Mouse (Mus musculus) bone marrow, adult 2 months (tissue): ENCODE data around the gene Sox13.

Experiments used
- CTCF ChIP-seq: fragments of 200-500 bp; IDR thresholded peaks from 2 replicates; pipeline ENCODE4 v1.5.1; 2011; ENCODE audit warnings: low read length, control low read depth; ENCODE audit not compliant: control insufficient read depth, insufficient read depth
- POLR2A ChIP-seq: fragments of 200-500 bp; IDR thresholded peaks from 2 replicates; pipeline ENCODE4 v1.6.1; 2011; ENCODE audit warnings: low read depth, mild to moderate bottlenecking, control low read depth, low read length, borderline replicate concordance; ENCODE audit not compliant: control insufficient read depth

DNA sequence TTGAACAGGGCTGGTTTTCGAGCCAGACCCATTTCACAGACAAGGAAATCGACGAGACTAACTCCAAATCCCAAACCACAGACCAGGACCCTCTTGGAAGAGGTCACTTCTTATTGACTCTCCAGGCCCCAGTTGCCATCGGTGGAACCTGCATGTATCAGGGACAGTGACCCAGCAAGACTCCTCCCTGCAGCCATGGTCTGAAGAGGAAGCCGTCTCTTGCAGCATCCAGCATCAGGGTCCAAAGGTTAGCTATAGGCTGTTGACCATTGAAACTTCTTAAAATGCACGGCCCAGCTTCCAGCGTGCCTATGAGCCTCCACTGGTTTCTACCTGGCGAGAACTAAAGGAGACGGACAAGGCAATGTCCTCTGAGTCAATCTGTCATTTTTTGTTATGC, 14.4 kb downstream of the Sox13 start:
- TF ChIP-seq CTCF (no peak), POLR2A (no peak)
